Mouse (Mus musculus) cerebellum, adult 2 months (tissue): Measurements from ENCODE around the gene D130052B06Rik.

Experiments
- CTCF ChIP-seq: fragments of 200-500 bp; IDR thresholded peaks from 2 replicates; pipeline ENCODE4 v1.5.1; 2011; ENCODE audit warnings: low read depth, mild to moderate bottlenecking, control low read depth, low read length, moderate library complexity, borderline replicate concordance; ENCODE audit not compliant: insufficient read depth
- POLR2A ChIP-seq: fragments of 200-500 bp; IDR thresholded peaks from 2 replicates; pipeline ENCODE4 v1.6.1; 2011; ENCODE audit warnings: low read length, control low read depth, borderline replicate concordance; ENCODE audit not compliant: insufficient read depth

GRCm38 (mm10) chr11:33654485-33654884, 55.4 kb downstream of the D130052B06Rik start:
- TF ChIP-seq POLR2A (no peak), CTCF (no peak)
